8 mouse cellular contexts compared by ENCODE assay signal in genomic region chr14:40975127-40975721, GRCm38 (mm10). TPM values are rescaled to one million over a fixed set of nuclear protein-coding genes. Genes with fewer than 3 reads are reported as not detected.
DNase-seq lines count a peak whose midpoint lies in the region; ATAC-seq and TF ChIP-seq lines count a peak whose summit lies in the region.

No protein-coding gene starts in this region.

- intact Hi-C loops in left cerebral cortex, postnatal 4 days (cut with DNase I): loop anchor here (5.0 kb wide), 1 partner anchor 57 kb away; no protein-coding TSS in a partner anchor

- peak; percentile 58 for DNase-seq in urinary bladder, postnatal 25 days (ENCODE audit: low spot score)
- no peak for DNase-seq in urinary bladder, adult 2 months (ENCODE audit: low spot score)
- DNase-seq in cerebellum, postnatal 4 days (ENCODE audit: low spot score in 2 of 2): peak; percentile 35 to 72
- DNase-seq in gastrocnemius, postnatal 10 days: peak; percentile 58
- peak; percentile 72 for DNase-seq in left cerebral cortex, postnatal 4 days
- peak; percentile 95 for DNase-seq in midbrain, embryonic 11.5 days (ENCODE audit: low spot score, missing footprints)

- TF ChIP-seq POLR2A in small intestine, adult 2 months (IDR thresholded peaks at IDR 0.05; ENCODE audit: low read depth, low read length): no peak

- H3K27ac ChIP-seq in intestine, embryonic 16.5 days (ENCODE audit: low read length): no peak overlapping the region
- H3K27ac ChIP-seq in midbrain, embryonic 11.5 days (ENCODE audit: low read depth, low read length): no peak overlapping the region
- H3K27ac ChIP-seq in small intestine, adult 2 months (ENCODE audit: insufficient read depth, low read depth, low read length): no peak overlapping the region

- no peak overlapping the region for H3K4me2 ChIP-seq in intestine, embryonic 16.5 days (ENCODE audit: low read depth, low read length)
- no peak overlapping the region for H3K4me2 ChIP-seq in midbrain, embryonic 11.5 days

- no peak overlapping the region for H3K9ac ChIP-seq in intestine, embryonic 16.5 days (ENCODE audit: low read depth, low read length)
- no peak overlapping the region for H3K9ac ChIP-seq in midbrain, embryonic 11.5 days (ENCODE audit: low read length)

- peak; percentile 57 for ATAC-seq in intestine, embryonic 16.5 days
- peak; percentile 72 for ATAC-seq in midbrain, embryonic 11.5 days (ENCODE audit: low FRiP score)

- no peaks in the 10 kb centered on the region for H3K27me3 ChIP-seq in intestine, embryonic 16.5 days (replicated peaks; ENCODE audit: control insufficient read depth, insufficient read depth, low read length)
- H3K27me3 ChIP-seq in midbrain, embryonic 11.5 days (ENCODE audit: control insufficient read depth, insufficient read depth, low read length): no peaks in the 10 kb centered on the region
- no peaks in the 10 kb centered on the region for H3K27me3 ChIP-seq in small intestine, adult 2 months (ENCODE audit: control insufficient read depth, insufficient read depth, low read length)

- H3K36me3 ChIP-seq in intestine, embryonic 16.5 days (ENCODE audit: control insufficient read depth, insufficient read depth, low read length): no peaks in the 10 kb centered on the region
- no peaks in the 10 kb centered on the region for H3K36me3 ChIP-seq in midbrain, embryonic 11.5 days (ENCODE audit: control insufficient read depth, insufficient read depth, low read length)
- no peaks in the 10 kb centered on the region for H3K36me3 ChIP-seq in small intestine, adult 2 months (ENCODE audit: control insufficient read depth, insufficient read depth, low read length)

- no peaks in the 10 kb centered on the region for H3K4me1 ChIP-seq in intestine, embryonic 16.5 days (ENCODE audit: control insufficient read depth, insufficient read depth, low read length)
- H3K4me1 ChIP-seq in midbrain, embryonic 11.5 days (ENCODE audit: control insufficient read depth, insufficient read depth, low read length): no peaks in the 10 kb centered on the region
- peaks cover 4% of the 10 kb centered on the region; the same call in 1 of the 2 replicates for H3K4me1 ChIP-seq in small intestine, adult 2 months (ENCODE audit: control insufficient read depth, insufficient read depth, insufficient read length, low read length)

- H3K9me3 ChIP-seq in intestine, embryonic 16.5 days (ENCODE audit: control insufficient read depth, low read length): no peaks in the 10 kb centered on the region
- H3K9me3 ChIP-seq in midbrain, embryonic 11.5 days (ENCODE audit: control insufficient read depth, low read length): no peaks in the 10 kb centered on the region

- TF ChIP-seq CTCF in small intestine, adult 2 months (IDR thresholded peaks at IDR 0.05; ENCODE audit: extremely low read depth, insufficient read length, insufficient replicate concordance, low read depth, low read length): peak; percentile 36; the same call in 1 of the 2 replicates

- H3K4me3 ChIP-seq in intestine, embryonic 16.5 days (ENCODE audit: low read length): no peak overlapping the region
- no peak overlapping the region for H3K4me3 ChIP-seq in midbrain, embryonic 11.5 days (ENCODE audit: low read depth, low read length)
- no peak overlapping the region for H3K4me3 ChIP-seq in small intestine, adult 2 months (ENCODE audit: low read depth, low read length)

- WGBS in intestine, embryonic 16.5 days: 72% methylated on average over 6 of the region's 6 CpGs
- WGBS in midbrain, embryonic 11.5 days: 75% methylated on average over 6 of the region's 6 CpGs
- WGBS in small intestine, adult 2 months: 76% methylated on average over 6 of the region's 6 CpGs

RNA-seq across cellular contexts. Expression of gene Tspan14, which starts 8.6 kb away (rescaled TPM):
- 55.9 and 58.9 TPM in 2 replicates for polyA plus RNA-seq in urinary bladder, adult 2 months (2012; rRNA removed)
- 10 to 100 TPM; 17.2 to 19.1 TPM for total RNA-seq in gastrocnemius, postnatal 10 days (2021)
- 65.0 and 65.6 TPM in 2 replicates for polyA plus RNA-seq in intestine, embryonic 16.5 days (2015; fragmentation: Nextera tagmentation; extraction: Ambion mirVana)
- 10 to 100 TPM; 81.9 to 86.2 TPM for total RNA-seq in left cerebral cortex, postnatal 4 days (2021)
- polyA plus RNA-seq in midbrain, embryonic 11.5 days (2014; fragmentation: Nextera tagmentation; extraction: Ambion mirVana): 99.5 and 101 TPM in 2 replicates
- polyA plus RNA-seq in small intestine, adult 2 months (2012; rRNA removed): 18.4 and 38.2 TPM in 2 replicates

RNA-seq across cellular contexts. Expression of gene Fam213a, which starts 38.4 kb away (rescaled TPM):
- 52.2 and 61.9 TPM in 2 replicates for polyA plus RNA-seq in urinary bladder, adult 2 months (2012; rRNA removed)
- 10 to 100 TPM in 1 of 2 experiments, 1 to 10 TPM in 1; 7.2 to 11.0 TPM for total RNA-seq in gastrocnemius, postnatal 10 days (2021)
- polyA plus RNA-seq in intestine, embryonic 16.5 days (2015; fragmentation: Nextera tagmentation; extraction: Ambion mirVana): 72.4 and 81.8 TPM in 2 replicates
- total RNA-seq in left cerebral cortex, postnatal 4 days (2021): 100 to 1,000 TPM in 1 of 2 experiments, 10 to 100 TPM in 1; 88.0 to 105 TPM
- polyA plus RNA-seq in midbrain, embryonic 11.5 days (2014; fragmentation: Nextera tagmentation; extraction: Ambion mirVana): 44.7 and 50.4 TPM in 2 replicates
- 16.7 and 29.9 TPM in 2 replicates for polyA plus RNA-seq in small intestine, adult 2 months (2012; rRNA removed)
